Mouse (Mus musculus) embryo, embryonic 10 days (tissue): ENCODE data around the gene Defb19.

Source experiments
- DNase-seq: peaks from one replicate; pipeline ENCODE4 v3.0.0-alpha.2; 2015; ENCODE audit warnings: low spot score

Defb19 gene

GRCm38 (mm10) chr2:152580107-152580506 lies at the start of gene Defb19:
Gene Defb19, minus strand, starts transcription at chr2:152580312.
- no peak for DNase-seq

GRCm38 (mm10) chr2:152629904-152630303 lies 49.8 kb upstream of the Defb19 start:
- no peak for DNase-seq

GRCm38 (mm10) chr2:152629239-152629638 lies 49.1 kb upstream of the Defb19 start:
- DNase-seq: no peak

GRCm38 (mm10) chr2:152628066-152628465 lies 48.0 kb upstream of the Defb19 start:
- DNase-seq: no peak

- peak; percentile 44 for DNase-seq
Measured at GRCm38 (mm10) chr2:152626774-152627591, 46.9 kb upstream of the Defb19 start, which contains the start of gene Rem1. Gene Rem1, plus strand, starts transcription at chr2:152626951.

- no peak for DNase-seq
Measured at GRCm38 (mm10) chr2:152625256-152625655, 45.1 kb upstream of the Defb19 start.

- no peak for DNase-seq
Measured at GRCm38 (mm10) chr2:152624566-152624965, 44.5 kb upstream of the Defb19 start.

GRCm38 (mm10) chr2:152622953-152623352 lies 42.8 kb upstream of the Defb19 start, which contains the start of gene Defb25:
Gene Defb25, minus strand, starts transcription at chr2:152623053.
- no peak for DNase-seq

- DNase-seq: no peak
Measured at GRCm38 (mm10) chr2:152622151-152622550, 42.0 kb upstream of the Defb19 start.

GRCm38 (mm10) chr2:152620367-152621134 lies 40.4 kb upstream of the Defb19 start:
- no peak for DNase-seq

- peak; percentile 24 for DNase-seq
Measured at GRCm38 (mm10) chr2:152617374-152617773, 37.3 kb upstream of the Defb19 start.

GRCm38 (mm10) chr2:152616470-152616869 lies 36.4 kb upstream of the Defb19 start:
- DNase-seq: no peak

- DNase-seq: peak; percentile 80
Measured at GRCm38 (mm10) chr2:152615563-152615962, 35.5 kb upstream of the Defb19 start.

- no peak for DNase-seq
Measured at GRCm38 (mm10) chr2:152612193-152612592, 32.1 kb upstream of the Defb19 start.

GRCm38 (mm10) chr2:152608719-152609118 lies 28.6 kb upstream of the Defb19 start:
- DNase-seq: no peak

- peak; percentile 40 for DNase-seq
Measured at GRCm38 (mm10) chr2:152607746-152608145, 27.6 kb upstream of the Defb19 start.

- no peak for DNase-seq
Measured at GRCm38 (mm10) chr2:152604057-152604456, 23.9 kb upstream of the Defb19 start, which contains the start of gene Defb36. Gene Defb36, plus strand, starts transcription at chr2:152604327.

- DNase-seq: no peak
Measured at GRCm38 (mm10) chr2:152601275-152601960, 21.3 kb upstream of the Defb19 start.

GRCm38 (mm10) chr2:152600076-152600475 lies 20.0 kb upstream of the Defb19 start:
- DNase-seq: no peak

GRCm38 (mm10) chr2:152599299-152599698 lies 19.2 kb upstream of the Defb19 start, which contains the start of gene Defb45:
Gene Defb45, minus strand, starts transcription at chr2:152599399.
- no peak for DNase-seq

GRCm38 (mm10) chr2:152589021-152589420 lies 8.9 kb upstream of the Defb19 start:
- DNase-seq: no peak

- no peak for DNase-seq
Measured at GRCm38 (mm10) chr2:152588450-152588849, 8.3 kb upstream of the Defb19 start.
